Mouse (Mus musculus) induced T-regulatory cell, adult 2 months (primary cell): ENCODE results near the gene C1qtnf1.

ENCODE experiments used
- DNase-seq: peaks from one replicate; pipeline ENCODE4 v3.0.0-alpha.2; 2012; ENCODE audit warnings: low read depth

C1qtnf1 gene

DNA sequence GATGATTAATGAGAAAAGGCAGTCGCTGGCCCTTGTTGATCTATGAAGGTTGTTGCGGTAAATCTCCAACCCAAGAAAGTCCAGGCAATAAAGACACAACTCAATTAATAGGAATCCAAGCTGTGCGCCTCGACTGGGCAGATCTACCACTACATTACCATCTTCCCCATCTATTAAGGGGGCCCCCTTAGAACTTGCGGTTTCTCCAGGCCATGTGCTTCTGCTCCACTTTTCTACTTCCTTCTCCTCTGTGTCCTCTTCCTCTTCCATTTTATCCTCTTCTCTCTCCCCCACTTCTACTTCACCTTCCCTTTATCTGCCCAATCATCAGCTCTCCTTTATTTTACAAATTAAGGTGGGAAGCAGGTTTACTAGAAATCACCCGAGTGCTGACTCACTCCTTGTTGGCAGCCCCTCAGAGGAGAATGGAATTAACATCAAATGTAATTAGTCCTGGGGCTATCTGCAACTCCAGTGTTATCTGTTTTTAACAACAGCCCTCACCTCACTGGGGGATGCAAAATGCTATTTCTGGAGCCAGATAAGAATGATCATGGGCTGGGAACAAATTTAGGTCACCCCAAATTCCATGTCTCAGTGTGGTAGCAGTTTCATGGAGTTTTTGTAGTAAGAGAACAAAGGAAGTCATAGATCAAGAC is 46.0 kb downstream of the C1qtnf1 start:
- DNase-seq, result no peak

DNA sequence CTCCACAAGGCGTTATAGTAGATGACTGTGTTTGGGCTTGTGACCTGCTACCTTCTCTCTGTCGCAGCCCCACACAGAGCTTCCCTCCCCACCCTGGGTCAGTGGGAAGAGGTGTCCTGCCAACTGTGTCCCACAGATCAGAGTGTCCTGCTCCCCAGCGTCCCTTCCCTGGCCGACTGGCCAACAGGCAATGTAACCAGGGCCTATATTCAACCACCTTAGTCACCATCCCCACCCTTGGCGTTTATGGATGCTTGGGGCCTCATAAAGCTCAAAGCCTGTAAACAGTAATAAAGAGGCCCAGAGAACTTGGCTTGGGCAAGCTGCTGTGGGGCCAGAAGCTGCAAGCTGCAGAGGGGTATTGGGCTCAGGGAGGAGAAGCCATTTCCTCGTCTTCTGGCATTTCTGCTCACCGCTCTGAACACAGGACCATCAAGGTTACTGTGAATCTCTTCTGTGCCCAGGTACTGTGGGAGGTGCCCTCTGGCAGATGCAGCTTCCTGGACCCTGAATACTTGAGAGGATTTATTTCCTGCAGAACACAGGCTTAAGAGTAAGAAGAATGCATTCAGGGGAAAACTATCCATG is 47.6 kb downstream of the C1qtnf1 start:
- no peak for DNase-seq

DNA sequence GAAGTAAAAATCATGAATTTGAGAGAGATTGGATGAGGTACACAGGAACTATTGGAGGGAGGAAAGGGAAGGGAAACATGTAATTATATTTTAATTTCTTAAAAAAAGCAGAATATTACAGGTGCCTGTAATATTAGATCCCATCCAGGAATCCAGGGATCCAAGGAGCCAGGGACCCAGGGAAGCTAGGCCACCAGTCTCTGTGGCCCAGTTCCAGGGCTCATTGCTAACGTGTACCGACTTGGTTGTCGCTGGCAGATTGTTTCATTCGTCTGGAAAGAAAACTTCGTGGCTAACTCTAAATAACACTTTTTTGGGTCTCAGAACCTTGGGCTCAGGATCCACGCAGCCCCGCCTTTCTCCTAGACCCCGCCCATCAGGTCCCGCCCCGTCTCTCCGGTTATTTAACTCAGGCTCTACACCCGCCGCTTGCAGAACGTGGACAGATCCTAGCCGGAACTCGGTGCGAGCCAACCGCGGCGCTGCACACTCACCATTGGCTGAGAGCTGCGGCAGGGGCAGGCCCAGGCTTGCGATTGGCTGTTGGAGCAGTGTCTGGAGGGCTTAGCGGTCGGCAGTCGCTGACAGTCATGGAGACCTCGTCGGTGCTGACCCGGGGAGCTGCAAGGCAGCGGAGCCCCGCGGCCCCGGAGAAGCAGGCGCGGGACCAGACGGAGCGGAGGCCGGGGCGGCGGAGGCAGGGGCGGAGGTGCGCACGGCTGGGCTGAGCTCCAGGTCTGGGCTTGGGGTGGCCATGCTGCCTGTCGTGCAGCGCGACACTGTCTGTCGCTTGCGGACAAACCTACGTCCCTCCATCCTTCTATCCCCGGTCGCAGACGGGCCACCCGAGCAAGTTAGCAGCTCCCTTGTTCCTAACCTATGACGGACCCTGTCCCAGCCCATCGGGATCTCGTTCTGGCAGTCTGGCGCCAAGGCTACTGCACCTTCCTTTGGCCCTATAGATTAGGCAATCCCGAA is 48.7 kb downstream of the C1qtnf1 start, which contains the start of gene Engase:
Engase (plus strand) TSS at position 434 of the 978 bp plus-strand sequence.
- peak; percentile 94 for DNase-seq

DNA sequence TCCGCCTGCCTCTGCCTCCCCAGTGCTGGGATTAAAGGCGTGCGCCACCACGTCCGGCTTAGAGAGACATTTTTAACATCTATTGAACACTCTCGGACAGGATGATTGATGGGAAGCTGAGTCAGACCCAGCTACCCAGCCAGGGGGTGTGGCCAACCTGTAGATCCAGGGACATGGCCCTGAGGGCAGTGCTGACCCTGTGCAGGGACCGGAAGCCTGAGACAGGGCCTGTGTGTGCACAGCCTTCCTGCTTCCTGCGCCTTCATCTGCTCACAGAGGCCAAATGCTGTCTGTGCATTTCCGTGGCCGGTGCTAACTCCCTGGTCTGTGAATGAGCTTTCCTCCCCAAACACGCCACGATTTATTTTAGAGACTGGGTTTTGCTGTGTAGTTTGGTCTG is 51.8 kb downstream of the C1qtnf1 start:
- no peak for DNase-seq

DNA sequence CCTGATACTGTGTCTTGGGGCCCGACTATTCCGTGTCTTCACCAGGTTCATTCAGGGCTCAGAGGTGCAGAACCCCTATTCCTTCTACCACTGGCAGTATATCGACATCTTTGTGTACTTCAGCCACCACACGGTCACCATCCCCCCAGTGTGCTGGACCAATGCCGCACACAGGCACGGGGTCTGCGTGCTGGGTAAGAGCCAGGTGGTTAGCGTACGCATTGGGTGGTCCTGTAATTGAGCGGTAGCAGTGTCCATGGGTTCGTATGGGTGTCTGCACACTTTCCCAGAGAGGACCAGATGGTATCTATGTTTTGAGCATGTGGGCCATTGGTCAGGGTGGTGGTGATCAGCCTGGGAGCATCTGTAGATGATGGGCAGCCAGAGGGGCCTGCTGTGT is 53.2 kb downstream of the C1qtnf1 start:
- no peak for DNase-seq

DNA sequence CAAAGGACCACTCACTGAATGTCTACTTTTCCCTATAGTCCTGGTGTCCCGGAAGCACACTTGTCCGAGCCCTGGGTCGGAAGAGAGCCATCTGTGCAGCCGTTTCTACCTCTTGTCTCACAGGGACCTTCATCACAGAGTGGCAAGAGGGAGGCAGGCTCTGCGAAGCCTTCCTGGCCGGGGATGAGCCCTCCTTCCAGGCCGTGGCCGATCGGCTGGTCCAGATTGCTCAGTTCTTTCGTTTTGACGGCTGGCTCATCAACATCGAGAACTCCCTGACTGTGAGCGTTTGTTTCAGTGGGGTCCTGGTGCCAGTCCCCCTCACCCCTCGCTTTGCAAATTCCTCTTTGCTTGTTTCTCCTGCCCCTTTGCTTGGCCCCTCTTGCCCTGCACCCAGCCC is 53.7 kb downstream of the C1qtnf1 start:
- no peak for DNase-seq

DNA sequence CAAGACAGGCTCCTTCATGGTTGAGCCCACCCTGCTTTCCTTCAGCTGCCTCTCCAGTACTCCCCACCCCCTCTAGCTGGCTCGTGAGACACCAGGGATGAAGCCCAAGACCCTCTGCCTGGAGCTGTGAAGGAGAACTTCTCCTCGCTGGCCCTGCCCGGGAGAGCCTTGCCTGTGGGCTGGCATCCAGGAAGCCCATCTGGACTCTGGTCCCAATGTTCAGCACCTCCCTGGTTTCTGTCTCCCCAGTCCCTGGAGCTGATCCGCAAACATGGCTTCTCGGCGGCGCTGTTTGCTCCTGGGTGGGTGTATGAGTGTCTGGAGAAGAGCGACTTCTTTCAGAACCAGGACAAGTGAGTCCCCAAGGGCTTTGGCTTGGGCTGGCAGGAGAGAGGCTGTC is 56.2 kb downstream of the C1qtnf1 start:
- DNase-seq, result no peak

DNA sequence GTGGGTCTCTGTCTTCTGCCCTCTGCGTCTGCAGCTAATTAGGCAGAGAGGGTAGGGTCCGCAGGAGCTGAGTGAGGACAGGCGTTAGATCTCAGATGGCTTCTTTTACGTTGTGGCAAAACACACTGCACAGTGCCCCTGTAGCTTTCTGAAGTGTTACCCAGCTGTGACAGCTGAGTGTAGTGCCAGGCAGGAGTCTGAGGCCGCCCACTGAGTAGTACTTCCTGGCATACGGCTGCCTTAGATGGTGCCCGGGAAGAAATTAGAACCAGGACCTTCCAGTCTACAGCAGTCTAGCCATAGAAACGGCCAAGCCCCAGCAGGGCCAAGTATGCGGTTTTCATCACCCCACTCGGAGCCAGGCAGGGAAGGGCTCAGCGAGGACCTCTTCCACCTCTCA is 57.3 kb downstream of the C1qtnf1 start:
- no peak for DNase-seq

DNA sequence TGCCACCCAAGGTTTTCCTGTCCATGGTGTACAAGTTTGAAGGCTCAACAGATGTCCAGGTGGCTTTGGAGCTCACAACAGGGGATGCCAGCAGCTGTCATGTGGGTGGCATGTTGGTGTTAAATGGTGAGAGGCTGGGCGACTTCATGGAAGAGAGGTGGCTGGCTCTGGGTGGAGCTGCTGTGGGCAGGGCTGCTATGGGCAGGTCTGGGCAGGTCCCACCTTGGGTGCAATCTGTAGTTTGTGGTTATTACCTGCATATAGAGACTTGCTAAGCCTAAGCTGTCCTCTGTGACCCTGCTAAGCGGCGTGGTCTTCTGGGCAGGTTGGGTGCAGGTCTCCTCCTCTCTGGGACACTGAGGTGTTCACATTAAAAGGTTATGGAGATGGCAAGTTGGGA is 57.8 kb downstream of the C1qtnf1 start:
- DNase-seq, result no peak

DNA sequence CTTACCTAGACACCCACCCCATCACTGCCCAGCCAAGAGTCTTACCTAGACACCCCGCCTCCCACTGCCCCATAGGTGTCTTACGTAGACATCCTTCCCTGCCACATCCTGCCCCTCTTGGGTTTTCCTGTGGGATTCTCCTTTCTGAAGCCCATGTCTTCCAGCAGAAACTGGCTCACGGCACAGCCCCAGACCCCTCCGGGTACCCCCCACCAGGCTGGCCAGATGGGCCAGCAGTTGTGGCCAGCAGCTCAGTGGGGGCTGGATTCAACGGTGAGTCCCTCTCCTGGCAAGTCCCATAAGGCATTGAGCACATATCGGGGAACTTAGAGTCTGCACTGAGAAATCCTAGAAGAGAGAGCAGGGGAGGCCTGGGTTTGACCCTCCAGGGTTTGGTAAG is 58.3 kb downstream of the C1qtnf1 start:
- no peak for DNase-seq

DNA sequence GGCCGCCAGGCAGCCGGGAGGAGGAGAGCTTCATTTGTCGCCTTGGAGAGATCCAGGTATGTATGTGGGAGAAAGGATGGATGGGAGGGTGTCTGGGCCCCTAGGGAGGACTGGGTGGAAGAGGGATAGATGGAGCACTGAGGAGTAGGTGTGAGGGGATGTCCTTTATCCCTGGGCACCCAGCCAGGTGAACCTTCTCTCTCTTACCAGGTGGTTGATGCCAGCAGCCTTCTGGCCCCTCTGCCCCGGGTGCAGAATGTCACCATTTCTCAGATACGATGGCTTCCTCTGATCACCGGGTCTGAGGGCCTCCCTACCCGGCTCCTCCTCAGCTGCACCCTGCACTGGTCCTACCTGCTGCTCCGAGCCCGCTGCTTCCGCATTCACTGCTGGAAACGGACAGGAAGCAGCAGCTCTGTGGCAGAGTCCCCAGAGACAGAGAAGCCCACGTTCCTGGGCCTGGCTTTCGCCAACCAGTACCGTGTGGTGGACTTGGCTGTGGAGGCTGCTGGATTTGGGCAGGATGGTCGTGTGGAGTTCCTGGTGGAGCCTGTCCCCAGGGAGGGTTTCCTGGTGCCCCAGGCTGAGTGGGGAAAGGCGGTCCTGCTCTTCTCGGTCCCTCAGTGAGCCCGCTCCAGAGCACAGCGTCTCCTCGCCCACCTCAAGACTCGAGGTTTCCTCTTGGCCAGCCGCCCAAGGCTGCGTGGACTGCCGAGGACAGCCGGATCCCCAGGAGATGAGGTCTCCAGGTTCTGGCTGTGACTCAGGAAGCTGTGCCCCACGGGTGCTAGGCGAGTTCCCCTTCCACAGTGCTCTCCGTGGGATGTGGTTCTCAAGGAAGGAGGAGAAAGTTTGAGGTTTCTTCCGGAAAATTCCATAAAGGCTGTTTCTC is 59.1 kb downstream of the C1qtnf1 start:
- no peak for DNase-seq

DNA sequence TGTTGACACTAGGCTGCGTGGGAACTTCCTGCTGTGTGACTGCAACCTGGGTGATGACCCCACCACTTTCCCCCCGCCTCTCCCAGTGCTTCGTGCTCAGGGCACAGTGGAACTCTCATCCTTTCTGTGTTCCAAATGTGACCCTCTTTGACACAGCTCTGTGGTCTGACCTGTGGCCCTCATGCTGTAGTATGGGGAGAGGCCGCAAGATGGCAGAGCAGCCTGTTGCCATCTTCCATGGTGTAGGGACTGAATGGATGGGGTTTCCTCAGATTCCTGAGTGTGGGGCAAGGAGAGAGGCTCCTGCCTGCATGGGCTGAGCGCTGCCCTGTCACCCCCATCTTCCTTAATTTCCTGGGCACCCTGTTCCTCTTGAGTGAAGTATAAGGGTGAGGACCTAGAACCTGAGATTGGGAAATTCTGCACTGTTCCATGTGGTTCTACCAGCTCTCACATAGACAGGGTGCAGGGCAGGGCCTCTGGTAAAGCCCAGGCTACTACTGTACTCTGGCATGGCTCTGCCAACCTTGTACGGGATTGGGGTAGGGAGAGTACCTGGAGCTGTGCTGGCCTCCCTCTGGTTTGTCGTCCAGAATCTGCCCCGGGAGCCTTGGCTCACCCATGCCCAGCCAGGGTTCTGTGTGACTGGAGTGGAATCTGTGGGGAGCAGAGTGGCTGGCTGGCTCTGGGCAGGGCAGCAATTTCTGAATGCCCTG is 60.3 kb downstream of the C1qtnf1 start:
- DNase-seq, result no peak

DNA sequence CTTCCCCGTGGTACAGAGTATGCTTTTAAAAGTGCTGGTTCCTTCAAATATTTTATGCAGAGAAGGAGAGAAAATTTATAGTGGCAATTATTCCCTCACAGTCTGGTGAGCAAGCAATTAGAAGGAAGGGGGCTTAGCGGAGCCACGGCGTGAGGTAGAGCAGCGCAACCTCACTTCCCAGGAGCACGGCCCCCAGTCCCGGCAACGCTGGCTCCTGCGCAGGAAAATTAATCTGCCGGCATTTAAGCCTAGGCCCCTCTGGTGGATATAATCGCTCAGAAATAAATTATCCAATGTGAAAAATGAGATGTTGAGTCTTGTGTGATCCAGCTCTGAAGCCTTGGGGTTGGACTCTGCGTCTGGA is 60.9 kb downstream of the C1qtnf1 start:
- DNase-seq, result no peak

DNA sequence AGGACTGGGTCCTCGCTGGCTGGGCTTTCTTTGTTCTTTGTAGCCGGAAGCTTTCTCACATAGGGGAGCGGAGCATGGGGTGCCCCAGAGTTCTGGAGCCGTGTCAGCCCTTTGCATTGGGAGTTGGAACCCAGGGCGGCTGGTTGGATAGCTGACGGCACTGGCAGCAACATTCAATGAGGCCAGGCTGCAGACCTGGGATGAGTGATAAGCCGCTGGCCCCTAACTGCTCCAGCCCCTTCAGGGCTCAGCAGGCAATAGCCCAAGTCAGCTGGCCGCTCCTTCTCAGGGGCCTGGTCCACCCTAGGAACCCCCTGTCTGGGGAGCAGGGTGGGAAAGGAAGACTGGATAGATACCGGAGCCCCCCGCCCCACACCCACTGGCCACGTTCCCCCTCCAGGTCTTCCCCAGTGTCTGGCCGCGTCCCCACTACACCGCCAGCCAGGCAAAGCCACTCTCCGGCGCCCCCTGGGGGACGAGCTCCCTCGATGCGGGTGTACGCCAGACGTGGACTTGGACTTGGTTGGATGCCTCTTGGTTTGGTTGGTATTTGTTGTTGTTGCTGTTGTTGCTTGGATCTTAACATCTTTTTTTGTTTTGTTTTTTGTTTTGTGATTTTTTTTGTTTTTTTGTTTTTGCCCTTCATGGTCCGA is 62.7 kb downstream of the C1qtnf1 start:
- DNase-seq, result peak; percentile 63

DNA sequence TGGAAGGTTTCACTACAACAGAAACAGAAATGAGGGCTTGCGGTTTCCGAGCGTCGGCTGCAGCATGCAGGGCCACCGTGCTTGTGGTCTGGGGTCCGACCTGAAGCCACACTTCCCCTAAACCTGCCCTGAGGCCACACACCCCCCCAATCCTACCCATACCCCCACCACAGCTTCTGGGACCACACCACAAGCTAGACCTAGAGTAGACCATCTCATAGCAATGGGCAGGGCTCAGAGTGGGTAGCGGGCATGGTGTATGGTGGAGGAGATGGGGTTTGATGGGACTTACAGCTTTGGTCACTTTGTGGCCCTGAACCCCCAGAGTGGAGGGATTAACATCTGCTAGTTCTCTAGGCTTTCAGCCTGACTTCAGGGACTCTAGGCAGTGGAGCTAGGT is 63.2 kb downstream of the C1qtnf1 start:
- no peak for DNase-seq

DNA sequence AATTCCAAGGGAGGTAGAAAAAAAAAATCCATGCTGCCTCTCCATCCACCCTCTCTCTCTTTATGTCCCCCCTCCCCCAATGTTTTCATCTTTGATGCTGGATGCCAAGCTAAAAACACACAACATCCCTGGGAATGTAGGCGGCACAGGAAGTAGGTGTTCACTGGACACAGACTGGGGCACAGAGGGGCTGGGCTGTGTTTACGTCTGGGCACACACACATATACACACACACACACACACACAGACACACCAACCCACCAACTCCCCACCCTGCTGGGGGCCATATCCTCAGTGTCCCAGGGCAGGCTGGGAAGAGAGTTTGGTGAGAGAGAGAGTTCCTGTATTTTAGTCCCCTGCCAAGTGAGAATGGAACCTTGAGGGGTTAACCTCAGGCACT is 65.5 kb downstream of the C1qtnf1 start:
- no peak for DNase-seq

DNA sequence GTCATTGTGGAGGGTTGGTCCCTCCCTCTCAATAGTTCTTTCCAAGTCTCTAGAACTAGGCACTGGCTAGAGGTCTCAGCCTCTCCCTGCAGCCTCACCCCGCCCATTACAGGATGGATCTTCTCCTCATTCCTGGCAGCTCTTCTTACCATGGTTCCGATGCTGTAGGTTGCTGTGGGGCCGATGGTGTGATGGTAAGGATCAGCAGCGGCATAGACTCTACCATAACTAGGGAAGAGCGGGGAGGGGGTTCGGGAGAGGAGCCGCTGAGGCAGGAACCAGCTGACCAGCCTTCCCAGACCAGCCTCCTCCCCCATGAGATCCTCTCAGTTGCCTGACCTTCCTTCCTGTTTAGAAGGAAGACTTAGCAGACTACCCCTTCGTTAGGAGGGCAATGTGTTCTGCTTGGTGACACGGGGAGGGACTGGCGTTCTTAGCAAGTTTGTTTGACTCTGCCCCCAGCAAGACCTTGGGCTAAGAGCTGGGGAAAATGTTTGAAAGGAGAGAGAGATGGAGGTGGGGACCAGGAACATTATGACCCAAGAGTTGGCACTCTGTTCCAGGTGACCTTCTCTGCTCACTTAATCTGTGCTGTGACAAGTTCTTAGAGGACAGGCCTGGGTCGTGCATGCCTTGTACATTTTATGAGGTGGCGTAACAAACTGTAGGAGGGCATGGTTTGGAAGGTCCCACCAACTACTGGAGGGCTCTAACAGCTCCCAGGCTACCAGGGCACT is 66.2 kb downstream of the C1qtnf1 start:
- no peak for DNase-seq

DNA sequence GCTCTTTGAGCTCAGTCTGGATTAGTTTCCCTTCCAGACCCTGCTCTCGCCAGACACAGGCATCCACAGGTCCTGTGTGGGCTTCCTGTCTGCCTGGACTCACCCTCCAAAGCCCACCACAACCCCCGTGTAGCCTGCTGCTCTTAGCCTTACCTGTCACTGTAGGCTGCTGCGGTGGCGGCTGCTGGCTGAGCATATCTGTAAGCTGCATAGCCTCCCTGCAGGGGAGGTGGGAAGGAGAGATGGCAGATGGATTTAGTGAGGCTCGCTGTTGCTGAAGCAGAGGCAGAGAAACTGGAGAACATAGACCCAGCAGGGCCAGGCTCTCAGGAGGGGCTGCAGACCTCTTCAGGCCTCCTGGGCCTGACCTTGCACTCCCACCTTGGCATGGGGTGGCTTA is 67.1 kb downstream of the C1qtnf1 start:
- no peak for DNase-seq

DNA sequence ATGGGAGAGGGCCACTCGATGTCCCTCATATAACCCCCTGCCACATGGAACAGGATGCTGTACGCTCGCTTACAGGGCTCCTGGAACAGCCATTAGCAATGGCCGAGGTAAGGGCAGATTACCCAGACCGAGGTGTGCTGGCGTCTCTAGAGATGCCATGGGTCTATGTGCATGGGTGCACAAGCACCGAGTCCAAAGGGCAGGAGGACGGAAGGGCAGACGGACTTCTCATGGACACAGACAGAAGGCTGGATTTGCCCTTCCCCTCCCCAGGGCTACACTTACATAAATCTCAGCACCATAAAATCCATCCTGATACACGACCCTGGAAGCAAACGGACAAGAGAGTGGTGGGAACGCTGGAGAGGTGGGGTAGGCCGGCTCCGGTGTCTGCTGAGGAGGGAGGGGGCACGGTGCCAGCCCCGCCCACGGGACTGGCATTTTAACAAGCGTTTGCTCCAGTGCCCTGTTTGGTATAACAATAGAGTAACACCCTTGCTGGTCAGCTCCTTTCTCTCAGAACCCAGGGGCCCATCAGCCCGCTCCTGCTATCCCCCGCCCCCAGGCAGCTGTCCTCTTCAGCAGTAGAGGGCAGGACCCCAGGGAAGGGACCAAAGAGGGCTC is 68.2 kb downstream of the C1qtnf1 start:
- no peak for DNase-seq
